Comparison of ENCODE assay signal across 10 mouse cellular contexts in genomic region chr5:139792966-139793337, GRCm38 (mm10). TPM values are rescaled to one million over a fixed set of nuclear protein-coding genes. Genes with fewer than 3 reads are reported as not detected.
DNase-seq lines count a peak whose midpoint lies in the region; ATAC-seq lines count a peak whose summit lies in the region.
"Had no signal": no experiment of that assay in that cellular context is flagged by ENCODE, and none has a peak within 500 bp of the region (broad histone marks: within the 10 kb centered on the region; RNA-seq: fewer than 3 reads in every experiment).

No protein-coding gene starts in this region.

- DNase-seq in lung, postnatal 14 days: no peak
- DNase-seq in heart, postnatal 4 days: peak; percentile 10
- no peak for DNase-seq in thymus, postnatal 10 days (ENCODE audit: low spot score in 2 of 2)
- no peak for DNase-seq in spleen, postnatal 14 days (ENCODE audit: low spot score in 2 of 2)
- DNase-seq: layer of hippocampus, postnatal 36 days had no signal

- H3K27me3 ChIP-seq in forebrain, embryonic 12.5 days: peaks cover 17% of the 10 kb centered on the region; the same call in 1 of the 2 replicates
- no peaks in the 10 kb centered on the region for H3K27me3 ChIP-seq in forebrain, embryonic 15.5 days
- H3K27me3 ChIP-seq in lung, embryonic 15.5 days: no peaks in the 10 kb centered on the region
- no peaks in the 10 kb centered on the region for H3K27me3 ChIP-seq in neural tube, embryonic 12.5 days (replicated peaks)

- H3K4me2 ChIP-seq in forebrain, embryonic 12.5 days: peak overlapping the region; percentile 98; the same call in 1 of the 2 replicates
- H3K4me2 ChIP-seq in forebrain, embryonic 15.5 days (replicated peaks): no peak overlapping the region
- peak overlapping the region; percentile 96 for H3K4me2 ChIP-seq in lung, embryonic 15.5 days
- peak overlapping the region; percentile 100 for H3K4me2 ChIP-seq in neural tube, embryonic 12.5 days (replicated peaks)

- H3K27ac ChIP-seq in forebrain, embryonic 12.5 days: no peak overlapping the region
- H3K27ac ChIP-seq in forebrain, embryonic 15.5 days (replicated peaks): no peak overlapping the region
- peak overlapping the region; percentile 68 for H3K27ac ChIP-seq in lung, embryonic 15.5 days
- no peak overlapping the region for H3K27ac ChIP-seq in neural tube, embryonic 12.5 days

- no peaks in the 10 kb centered on the region for H3K36me3 ChIP-seq in forebrain, embryonic 12.5 days (replicated peaks)
- H3K36me3 ChIP-seq in forebrain, embryonic 15.5 days: no peaks in the 10 kb centered on the region
- no peaks in the 10 kb centered on the region for H3K36me3 ChIP-seq in lung, embryonic 15.5 days
- no peaks in the 10 kb centered on the region for H3K36me3 ChIP-seq in neural tube, embryonic 12.5 days

- ATAC-seq in forebrain, embryonic 12.5 days (ENCODE audit: low FRiP score): no peak
- ATAC-seq in forebrain, embryonic 15.5 days (replicated peaks): no peak
- ATAC-seq in lung, embryonic 15.5 days (ENCODE audit: borderline replicate concordance, extremely low read depth, low FRiP score, low TSS enrichment): no peak
- no peak for ATAC-seq in neural tube, embryonic 12.5 days (ENCODE audit: low FRiP score, low read depth)

- H3K4me1 ChIP-seq in forebrain, embryonic 12.5 days: peaks cover 44% of the 10 kb centered on the region
- peaks cover 47% of the 10 kb centered on the region for H3K4me1 ChIP-seq in forebrain, embryonic 15.5 days
- H3K4me1 ChIP-seq in lung, embryonic 15.5 days: peaks cover 66% of the 10 kb centered on the region
- H3K4me1 ChIP-seq in neural tube, embryonic 12.5 days: peaks cover 54% of the 10 kb centered on the region

- no peaks in the 10 kb centered on the region for H3K9me3 ChIP-seq in forebrain, embryonic 12.5 days
- H3K9me3 ChIP-seq in forebrain, embryonic 15.5 days: no peaks in the 10 kb centered on the region
- no peaks in the 10 kb centered on the region for H3K9me3 ChIP-seq in lung, embryonic 15.5 days
- H3K9me3 ChIP-seq in neural tube, embryonic 12.5 days: no peaks in the 10 kb centered on the region

- H3K9ac ChIP-seq in forebrain, embryonic 12.5 days: no peak overlapping the region
- no peak overlapping the region for H3K9ac ChIP-seq in forebrain, embryonic 15.5 days (replicated peaks)
- H3K9ac ChIP-seq in lung, embryonic 15.5 days: 0 out of 2 replicates have a peak overlapping the region, but pooled peaks have one; percentile 2
- H3K9ac ChIP-seq in neural tube, embryonic 12.5 days: no peak overlapping the region

- no peak overlapping the region for H3K4me3 ChIP-seq in forebrain, embryonic 12.5 days (replicated peaks)
- no peak overlapping the region for H3K4me3 ChIP-seq in forebrain, embryonic 15.5 days
- H3K4me3 ChIP-seq in lung, embryonic 15.5 days: peak overlapping the region; percentile 92
- H3K4me3 ChIP-seq in neural tube, embryonic 12.5 days: no peak overlapping the region

- whole genome bisulfite sequencing in forebrain, embryonic 12.5 days: 59% methylated on average over 3 of the region's 3 CpGs
- 65% methylated on average over 3 of the region's 3 CpGs for WGBS in forebrain, embryonic 15.5 days
- 24% methylated on average over 3 of the region's 3 CpGs for WGBS in lung, embryonic 15.5 days
- WGBS in neural tube, embryonic 12.5 days: 57% methylated on average over 3 of the region's 3 CpGs

RNA-seq across cellular contexts. Expression of gene Mafk, which starts 1.6 kb away (rescaled TPM):
- polyA plus RNA-seq in forebrain, embryonic 12.5 days (2016; fragmentation: Nextera tagmentation; extraction: Ambion mirVana): 11.4 and 12.0 TPM in 2 replicates
- 18.7 and 20.6 TPM in 2 replicates for polyA plus RNA-seq in forebrain, embryonic 15.5 days (2015; fragmentation: Nextera tagmentation; extraction: Ambion mirVana)
- polyA plus RNA-seq in lung, embryonic 15.5 days (2015; fragmentation: Nextera tagmentation; extraction: Ambion mirVana): 14.1 and 15.3 TPM in 2 replicates
- total RNA-seq in heart, postnatal 4 days (2021): 10 to 100 TPM; 28.1 to 29.1 TPM
- 12.8 and 12.9 TPM in 2 replicates for polyA plus RNA-seq in neural tube, embryonic 12.5 days (2016; fragmentation: Nextera tagmentation; extraction: Ambion mirVana)

RNA-seq across cellular contexts. Expression of gene Ints1, which starts 17.5 kb away (rescaled TPM):
- 37.7 and 40.8 TPM in 2 replicates for polyA plus RNA-seq in forebrain, embryonic 12.5 days (2016; fragmentation: Nextera tagmentation; extraction: Ambion mirVana)
- 27.1 and 31.1 TPM in 2 replicates for polyA plus RNA-seq in forebrain, embryonic 15.5 days (2015; fragmentation: Nextera tagmentation; extraction: Ambion mirVana)
- 22.8 and 24.7 TPM in 2 replicates for polyA plus RNA-seq in lung, embryonic 15.5 days (2015; fragmentation: Nextera tagmentation; extraction: Ambion mirVana)
- 10 to 100 TPM; 50.6 to 54.8 TPM for total RNA-seq in heart, postnatal 4 days (2021)
- 33.7 and 34.3 TPM in 2 replicates for polyA plus RNA-seq in neural tube, embryonic 12.5 days (2016; fragmentation: Nextera tagmentation; extraction: Ambion mirVana)

RNA-seq across cellular contexts. Expression of gene Tmem184a, which starts 26.8 kb away (rescaled TPM):
- 0.54 and 0.85 TPM in 2 replicates for polyA plus RNA-seq in forebrain, embryonic 12.5 days (2016; fragmentation: Nextera tagmentation; extraction: Ambion mirVana)
- polyA plus RNA-seq in forebrain, embryonic 15.5 days (2015; fragmentation: Nextera tagmentation; extraction: Ambion mirVana): 0.06 and 0.08 TPM in 2 replicates
- polyA plus RNA-seq in lung, embryonic 15.5 days (2015; fragmentation: Nextera tagmentation; extraction: Ambion mirVana): 12.5 and 13.2 TPM in 2 replicates
- under 1 TPM; 0.07 to 0.14 TPM for total RNA-seq in heart, postnatal 4 days (2021)
- 0.29 and 0.68 TPM in 2 replicates for polyA plus RNA-seq in neural tube, embryonic 12.5 days (2016; fragmentation: Nextera tagmentation; extraction: Ambion mirVana)

RNA-seq across cellular contexts. Expression of gene Gm26938, which starts 33.3 kb away (rescaled TPM):
- 0.76 TPM in 1 of 2 replicates, not detected in the other for polyA plus RNA-seq in forebrain, embryonic 12.5 days (2016; fragmentation: Nextera tagmentation; extraction: Ambion mirVana)
- polyA plus RNA-seq in forebrain, embryonic 15.5 days (2015; fragmentation: Nextera tagmentation; extraction: Ambion mirVana): not detected in 2 replicates
- not detected in 2 replicates for polyA plus RNA-seq in lung, embryonic 15.5 days (2015; fragmentation: Nextera tagmentation; extraction: Ambion mirVana)
- not detected for total RNA-seq in heart, postnatal 4 days (2021)
- polyA plus RNA-seq in neural tube, embryonic 12.5 days (2016; fragmentation: Nextera tagmentation; extraction: Ambion mirVana): not detected in 2 replicates
- total RNA-seq: adrenal gland, adult 2 months; layer of hippocampus, postnatal 36 days had no signal
- polyA plus RNA-seq: adrenal gland, adult 2 months had no signal

RNA-seq across cellular contexts. Expression of gene Psmg3, which starts 33.7 kb away (rescaled TPM):
- 72.5 and 75.8 TPM in 2 replicates for polyA plus RNA-seq in forebrain, embryonic 12.5 days (2016; fragmentation: Nextera tagmentation; extraction: Ambion mirVana)
- polyA plus RNA-seq in forebrain, embryonic 15.5 days (2015; fragmentation: Nextera tagmentation; extraction: Ambion mirVana): 84.5 and 89.6 TPM in 2 replicates
- polyA plus RNA-seq in lung, embryonic 15.5 days (2015; fragmentation: Nextera tagmentation; extraction: Ambion mirVana): 73.9 and 76.8 TPM in 2 replicates
- total RNA-seq in heart, postnatal 4 days (2021): 10 to 100 TPM; 12.2 to 15.2 TPM
- 68.5 and 70.2 TPM in 2 replicates for polyA plus RNA-seq in neural tube, embryonic 12.5 days (2016; fragmentation: Nextera tagmentation; extraction: Ambion mirVana)
